Mouse (Mus musculus) embryonic facial prominence, embryonic 12.5 days (tissue): ENCODE measurements around the gene Erp29. TPM values are rescaled to one million over a fixed set of nuclear protein-coding genes. Genes with fewer than 3 reads are reported as not detected.
"Not testable (repeated sequence)": the region's sequence is repeated elsewhere in the genome, so short reads cannot be mapped to it uniquely, and the experiment has no call there.

Experiments used
- ATAC-seq: fragments of 200-750 bp; cut with Nextera tagmentation; 2 replicates; pipeline ENCODE4 v1.8.0; 2017; ENCODE audit not compliant: insufficient number of reproducible peaks, insufficient read depth, low FRiP score, low TSS enrichment
- H3K27ac ChIP-seq: fragments of 300-500 bp; sonication (generic); 2 replicates; pipeline ENCODE4 v1.5.1; 2016; ENCODE audit warnings: mild to moderate bottlenecking
- H3K27me3 ChIP-seq: fragments of 300-500 bp; sonication (generic); 2 replicates; pipeline ENCODE4 v1.6.1; 2016; ENCODE audit warnings: mild to moderate bottlenecking, moderate library complexity
- H3K36me3 ChIP-seq: fragments of 300-500 bp; sonication (generic); 2 replicates; pipeline ENCODE4 v1.6.1; 2016; ENCODE audit warnings: mild to moderate bottlenecking
- H3K4me1 ChIP-seq: fragments of 300-500 bp; sonication (generic); 2 replicates; pipeline ENCODE4 v1.6.1; 2016
- H3K4me2 ChIP-seq: fragments of 300-500 bp; sonication (generic); replicated peaks from 2 replicates; pipeline ENCODE4 v1.6.1; 2016; ENCODE audit warnings: mild to moderate bottlenecking, moderate library complexity
- H3K4me3 ChIP-seq: fragments of 300-500 bp; sonication (generic); 2 replicates; pipeline ENCODE4 v1.5.1; 2016; ENCODE audit warnings: mild to moderate bottlenecking
- H3K9ac ChIP-seq: fragments of 300-500 bp; sonication (generic); 2 replicates; pipeline ENCODE4 v1.6.1; 2016; ENCODE audit warnings: mild to moderate bottlenecking, moderate library complexity
- H3K9me3 ChIP-seq: fragments of 300-500 bp; sonication (generic); 2 replicates; pipeline ENCODE4 v1.6.1; 2016; ENCODE audit warnings: mild to moderate bottlenecking, moderate library complexity
- WGBS: fragments of 180-500 bp; shearing (Covaris S2); methylation state at CpG from one replicate; pipeline ENCODE4 v1.1.7; 2016; 5-methylcytosine and 5-hydroxymethylcytosine counted together
- polyA plus RNA-seq: library from polyadenylated mRNA; unstranded; fragments of >200 nt; fragmentation: Nextera tagmentation; extraction: Ambion mirVana; gene quantifications from 2 replicates; pipeline ENCODE4 v1.2.1, GENCODE M21; 2016

Gene Erp29
- polyA plus RNA-seq: 135 and 137 TPM in 2 replicates

DNA sequence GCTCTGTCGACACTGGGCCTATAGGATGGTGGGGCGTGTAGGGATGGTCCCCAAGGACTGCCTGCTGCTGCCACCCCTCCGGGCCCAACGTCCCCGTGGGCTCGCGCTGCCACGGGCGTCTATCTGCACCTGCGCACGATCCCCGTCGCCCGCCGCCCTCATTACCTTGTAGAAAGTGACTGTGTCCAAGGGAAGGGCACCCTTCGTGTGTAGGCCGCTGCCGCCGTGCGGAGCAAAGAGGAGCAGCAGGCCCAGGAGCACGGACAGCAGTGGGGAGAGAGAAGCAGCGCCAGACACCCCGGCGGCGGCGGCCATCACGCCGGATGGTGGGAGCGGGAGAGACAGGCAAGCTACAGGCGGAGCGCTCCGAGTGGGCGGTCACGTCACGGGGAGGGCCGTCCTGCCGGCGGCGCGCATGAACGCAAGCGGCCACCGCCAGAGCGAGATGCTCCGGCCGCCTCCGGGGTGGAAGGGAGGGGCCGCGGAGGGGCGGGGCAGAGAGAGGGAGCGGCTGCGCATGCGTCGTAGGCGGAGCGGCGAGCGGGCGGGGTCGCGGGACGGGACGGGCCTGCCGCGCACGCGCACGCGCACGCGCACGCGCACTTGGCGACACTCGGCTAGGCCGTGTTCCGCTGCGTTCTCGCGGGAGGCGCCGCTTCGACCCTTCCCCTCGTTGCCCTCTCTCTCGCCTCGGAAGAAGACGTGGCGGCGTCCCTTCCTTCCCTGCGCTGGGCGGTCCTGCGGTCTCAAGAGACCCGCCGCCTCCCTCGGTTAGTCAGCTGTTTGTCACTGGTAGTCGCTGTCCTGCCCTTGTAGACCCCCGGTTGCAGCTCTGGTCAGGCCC, at the start of gene Erp29:
Gene Erp29 (minus strand): TSS at position 481 of the 844 bp plus-strand sequence.
- Histone ChIP-seq H3K27me3 (no peaks in the 10 kb centered on the region), H3K4me2 (peak within 1 kb of the TSS; percentile 85), H3K27ac (peak within 1 kb of the TSS; percentile 94), H3K9ac (peak within 1 kb of the TSS; percentile 94), H3K4me3 (peak within 1 kb of the TSS; percentile 91), H3K9me3 (no peaks in the 10 kb centered on the region), H3K36me3 (peaks cover 20% of the 10 kb centered on the region), H3K4me1 (peaks cover 23% of the 10 kb centered on the region)
- peak; percentile 86 for ATAC-seq
- WGBS: under 1% methylated on average over 89 of the region's 97 CpGs

DNA sequence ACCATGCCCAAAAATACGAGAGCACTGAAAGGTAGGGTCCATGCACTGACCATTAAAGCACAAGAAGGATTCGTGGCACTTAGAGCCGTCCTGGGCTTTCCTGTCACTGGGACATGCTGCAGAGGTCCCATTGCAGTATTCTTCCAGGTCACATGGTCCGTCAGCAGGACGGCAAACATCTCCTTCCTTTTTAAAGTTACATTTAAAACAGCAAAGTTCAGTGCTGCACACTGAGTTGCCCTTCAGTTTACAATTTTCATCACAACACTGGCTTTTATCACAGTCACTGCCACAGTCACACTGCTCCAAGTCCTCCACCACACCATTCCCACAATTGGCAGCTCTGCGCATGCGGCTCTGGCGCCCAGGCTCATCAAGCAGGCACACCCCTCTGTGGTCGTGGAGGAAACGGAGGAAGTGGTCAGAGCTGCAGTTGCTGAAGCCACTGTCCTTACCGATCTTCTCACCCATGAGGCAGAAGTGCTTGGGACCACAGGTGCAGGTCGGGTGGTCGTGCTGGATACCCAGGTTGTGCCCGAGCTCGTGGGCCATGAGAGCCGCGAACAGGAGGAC, 49.2 kb upstream of the Erp29 start:
- not testable (repeated sequence) for H3K27ac ChIP-seq, H3K9ac ChIP-seq, H3K4me2 ChIP-seq, H3K4me3 ChIP-seq, H3K4me1 ChIP-seq, ATAC-seq, H3K36me3 ChIP-seq, H3K27me3 ChIP-seq, H3K9me3 ChIP-seq
- 75% methylated on average over 11 of the region's 17 CpGs for WGBS

DNA sequence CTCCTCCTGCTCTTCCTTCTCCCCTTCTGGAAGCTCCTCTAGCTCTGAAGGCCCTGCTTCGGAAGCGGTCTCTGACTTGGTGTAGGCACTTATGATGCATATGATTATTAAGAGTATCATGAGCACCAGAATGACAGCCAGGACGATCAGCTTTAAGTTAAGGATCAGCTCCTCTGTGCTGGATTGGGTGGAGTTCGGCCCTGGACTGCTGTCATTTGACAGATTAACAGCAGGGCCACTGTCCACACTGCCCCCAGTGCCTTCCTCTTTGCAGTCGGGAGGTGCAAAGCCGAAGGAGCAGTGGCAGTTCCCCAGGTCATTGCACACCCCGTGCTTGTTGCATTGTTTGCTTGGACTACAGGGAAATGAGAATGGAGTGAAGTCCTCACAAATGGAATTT, 48.4 kb upstream of the Erp29 start:
- WGBS: 72% methylated on average over 7 of the region's 7 CpGs
- Histone ChIP-seq H3K4me3 (no peak overlapping the region), H3K4me1 (no peaks in the 10 kb centered on the region), H3K9ac (no peak overlapping the region), H3K27me3 (no peaks in the 10 kb centered on the region), H3K36me3 (no peaks in the 10 kb centered on the region), H3K4me2 (no peak overlapping the region), H3K9me3 (no peaks in the 10 kb centered on the region), H3K27ac (no peak overlapping the region)
- no peak for ATAC-seq

DNA sequence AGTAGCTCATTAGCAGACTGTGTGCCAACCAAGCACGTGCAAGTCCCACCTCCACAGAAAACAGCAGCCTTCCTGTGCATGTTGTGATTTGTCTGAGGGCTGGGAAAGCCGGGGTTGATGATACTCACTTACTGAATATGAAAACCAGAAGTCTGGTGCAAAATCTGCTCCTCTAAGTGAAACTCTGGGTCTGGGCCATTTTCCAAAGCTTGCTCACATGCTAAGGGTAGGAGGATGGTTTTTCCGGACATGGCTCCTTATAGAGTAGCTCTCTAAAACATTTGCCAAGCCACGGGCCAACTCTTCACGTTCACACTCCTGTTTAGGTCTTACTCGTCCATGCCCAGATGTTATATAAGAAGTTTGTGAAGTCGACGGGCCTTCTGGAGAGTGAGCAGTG, 41.0 kb upstream of the Erp29 start:
- Histone ChIP-seq H3K9me3 (no peaks in the 10 kb centered on the region), H3K4me3 (no peak overlapping the region), H3K27ac (no peak overlapping the region), H3K4me2 (no peak overlapping the region), H3K9ac (no peak overlapping the region), H3K4me1 (no peaks in the 10 kb centered on the region), H3K36me3 (no peaks in the 10 kb centered on the region), H3K27me3 (no peaks in the 10 kb centered on the region)
- WGBS: 59% methylated on average over 8 of the region's 8 CpGs
- ATAC-seq: no peak

DNA sequence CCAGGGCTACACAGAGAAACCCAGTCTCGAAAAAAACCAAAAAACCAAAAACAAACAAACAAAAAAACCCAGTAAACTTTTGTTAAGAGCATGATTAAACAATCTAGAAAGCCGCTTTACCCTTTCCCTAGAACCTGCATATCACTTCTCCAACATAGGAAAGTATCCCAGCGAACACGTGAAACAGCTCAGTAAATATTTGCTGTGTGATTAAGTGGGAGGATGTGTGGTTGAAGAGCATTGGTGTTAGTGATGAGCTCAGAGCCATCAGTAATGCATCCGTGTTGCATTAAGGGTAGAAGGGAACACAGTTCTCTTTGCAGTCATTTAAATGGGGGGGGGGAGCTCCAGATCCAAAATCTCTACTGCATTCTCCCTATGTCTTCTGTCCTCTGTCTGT, 32.5 kb upstream of the Erp29 start:
- H3K4me2 ChIP-seq: no peak overlapping the region
- H3K27me3 ChIP-seq: no peaks in the 10 kb centered on the region
- H3K9me3 ChIP-seq: no peaks in the 10 kb centered on the region
- H3K36me3 ChIP-seq: no peaks in the 10 kb centered on the region
- no peak overlapping the region for H3K4me3 ChIP-seq
- 82% methylated on average over 5 of the region's 5 CpGs for WGBS
- H3K4me1 ChIP-seq: no peaks in the 10 kb centered on the region
- H3K27ac ChIP-seq: no peak overlapping the region
- no peak for ATAC-seq
- H3K9ac ChIP-seq: no peak overlapping the region

DNA sequence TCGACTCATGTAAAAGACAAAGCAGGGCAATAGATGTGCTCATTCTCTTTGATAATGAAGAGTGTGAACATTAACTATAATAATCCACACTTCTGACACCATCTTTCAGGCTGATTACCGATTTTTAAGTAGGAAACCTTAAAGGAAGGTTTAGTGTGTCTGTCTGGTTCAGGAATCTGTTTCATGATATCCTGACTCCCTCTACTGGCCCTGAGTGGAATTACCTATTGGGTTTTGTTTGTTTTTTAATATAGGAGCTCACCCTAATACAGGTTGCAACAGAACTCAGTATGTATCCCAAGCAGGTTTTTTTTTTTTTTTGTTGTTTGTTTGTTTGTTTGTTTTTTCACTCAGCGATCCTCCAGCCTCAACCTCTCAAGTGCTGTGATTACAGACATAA, 25.4 kb upstream of the Erp29 start:
- Histone ChIP-seq H3K27ac (no peak overlapping the region), H3K27me3 (no peaks in the 10 kb centered on the region), H3K4me1 (no peaks in the 10 kb centered on the region), H3K4me2 (no peak overlapping the region), H3K4me3 (no peak overlapping the region), H3K9me3 (no peaks in the 10 kb centered on the region), H3K9ac (no peak overlapping the region), H3K36me3 (no peaks in the 10 kb centered on the region)
- no peak for ATAC-seq
- WGBS: 34% methylated on average over 3 of the region's 3 CpGs

DNA sequence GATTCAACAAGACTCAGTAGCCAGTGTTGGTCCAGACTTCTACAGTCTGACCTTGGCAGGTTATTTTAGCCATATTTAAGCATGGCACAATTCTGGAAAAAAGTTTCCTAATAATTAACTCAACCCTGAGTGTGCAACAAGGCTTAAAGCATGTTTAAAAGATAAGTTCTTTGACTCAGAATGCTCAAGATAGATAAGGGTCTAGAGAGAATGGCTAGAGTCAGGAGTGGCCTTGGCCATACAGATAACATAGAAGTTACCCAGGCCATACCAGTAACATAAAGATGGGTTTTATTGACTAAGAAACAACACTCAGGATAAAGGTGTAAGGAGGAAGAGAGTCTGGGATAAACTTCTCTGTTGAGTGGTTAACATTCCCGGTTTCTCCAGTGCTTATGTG, 23.7 kb upstream of the Erp29 start:
- Histone ChIP-seq H3K9ac (no peak overlapping the region), H3K27me3 (no peaks in the 10 kb centered on the region), H3K27ac (no peak overlapping the region), H3K36me3 (no peaks in the 10 kb centered on the region), H3K4me2 (no peak overlapping the region), H3K9me3 (no peaks in the 10 kb centered on the region), H3K4me1 (no peaks in the 10 kb centered on the region), H3K4me3 (no peak overlapping the region)
- WGBS: 78% methylated on average over 1 of the region's 1 CpGs
- no peak for ATAC-seq

DNA sequence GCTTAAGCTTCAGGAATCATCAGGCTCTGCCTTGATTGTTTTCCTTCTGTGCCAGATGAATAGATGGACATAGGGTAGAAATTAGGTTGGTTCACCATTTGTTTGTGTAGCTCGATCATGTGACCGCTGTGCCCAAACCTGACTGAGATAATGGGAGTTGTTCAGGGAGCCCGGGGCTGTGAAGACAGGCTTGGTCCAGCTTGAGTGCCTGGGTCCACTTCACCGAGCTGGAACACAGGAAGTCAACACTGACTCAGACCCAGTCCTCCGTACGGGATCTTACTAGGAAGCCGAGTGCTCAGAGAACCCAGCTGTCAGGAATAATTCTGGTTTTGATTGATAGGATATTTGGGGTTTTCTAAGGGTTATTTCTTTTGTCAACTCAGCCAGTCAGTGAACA, 22.3 kb upstream of the Erp29 start:
- 68% methylated on average over 7 of the region's 7 CpGs for WGBS
- H3K9ac ChIP-seq: no peak overlapping the region
- ATAC-seq: no peak

DNA sequence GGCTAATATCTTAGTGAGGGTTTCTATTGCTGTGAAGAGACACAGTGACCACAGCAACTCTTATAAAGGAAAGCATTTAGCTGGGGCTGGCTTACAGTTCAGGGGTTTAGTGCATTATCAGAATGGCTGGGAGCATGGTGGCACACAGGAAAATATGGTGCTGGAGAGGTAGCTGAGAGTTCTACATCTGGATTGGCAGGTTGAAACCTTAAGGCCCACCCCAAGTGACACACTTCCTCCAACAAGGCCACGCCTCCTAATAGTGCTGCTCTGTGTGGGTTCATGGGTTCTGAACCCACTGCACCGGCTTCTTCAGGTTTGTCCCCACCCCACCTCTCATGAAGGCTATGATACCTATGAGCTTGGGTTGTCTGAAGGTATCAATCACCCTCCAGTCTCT, 20.1 kb upstream of the Erp29 start:
- no peak overlapping the region for H3K27ac ChIP-seq
- no peak for ATAC-seq
- H3K9me3 ChIP-seq: no peaks in the 10 kb centered on the region
- H3K4me1 ChIP-seq: no peaks in the 10 kb centered on the region
- no peaks in the 10 kb centered on the region for H3K27me3 ChIP-seq
- 78% methylated on average over 2 of the region's 2 CpGs for WGBS
- no peak overlapping the region for H3K9ac ChIP-seq
- no peaks in the 10 kb centered on the region for H3K36me3 ChIP-seq
- H3K4me3 ChIP-seq: no peak overlapping the region
- H3K4me2 ChIP-seq: no peak overlapping the region

More for the DNA sequence above, 22.3 kb upstream of the Erp29 start:
- H3K27ac ChIP-seq: no peak overlapping the region
- no peaks in the 10 kb centered on the region for H3K9me3 ChIP-seq
- H3K27me3 ChIP-seq: no peaks in the 10 kb centered on the region
- no peak overlapping the region for H3K4me3 ChIP-seq
- H3K4me1 ChIP-seq: no peaks in the 10 kb centered on the region
- no peaks in the 10 kb centered on the region for H3K36me3 ChIP-seq
- no peak overlapping the region for H3K4me2 ChIP-seq

DNA sequence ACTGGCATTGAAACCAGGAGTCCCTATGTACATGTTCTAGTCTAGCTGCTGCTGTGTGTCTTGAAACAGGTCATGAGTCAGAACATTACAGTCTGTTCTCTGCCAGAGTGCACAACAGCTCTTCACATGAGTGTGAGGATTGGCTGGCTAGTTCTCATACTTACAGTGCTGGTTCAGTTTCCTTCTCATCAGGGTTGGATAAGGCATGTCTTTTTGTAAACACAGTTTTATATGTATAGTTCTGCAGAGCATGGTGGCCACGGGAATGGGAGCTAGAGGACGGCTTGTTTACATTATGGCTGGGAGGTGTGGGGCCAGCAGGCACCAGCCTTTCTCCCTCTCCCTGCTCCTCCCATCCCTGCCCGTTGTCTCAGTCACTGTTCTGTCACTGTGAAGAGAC, 17.3 kb upstream of the Erp29 start:
- no peak overlapping the region for H3K27ac ChIP-seq
- H3K27me3 ChIP-seq: no peaks in the 10 kb centered on the region
- H3K36me3 ChIP-seq: no peaks in the 10 kb centered on the region
- no peak overlapping the region for H3K4me2 ChIP-seq
- no peak overlapping the region for H3K4me3 ChIP-seq
- no peak overlapping the region for H3K9ac ChIP-seq
- H3K9me3 ChIP-seq: no peaks in the 10 kb centered on the region
- WGBS: 30% methylated on average over 3 of the region's 3 CpGs
- no peak for ATAC-seq
- no peaks in the 10 kb centered on the region for H3K4me1 ChIP-seq

DNA sequence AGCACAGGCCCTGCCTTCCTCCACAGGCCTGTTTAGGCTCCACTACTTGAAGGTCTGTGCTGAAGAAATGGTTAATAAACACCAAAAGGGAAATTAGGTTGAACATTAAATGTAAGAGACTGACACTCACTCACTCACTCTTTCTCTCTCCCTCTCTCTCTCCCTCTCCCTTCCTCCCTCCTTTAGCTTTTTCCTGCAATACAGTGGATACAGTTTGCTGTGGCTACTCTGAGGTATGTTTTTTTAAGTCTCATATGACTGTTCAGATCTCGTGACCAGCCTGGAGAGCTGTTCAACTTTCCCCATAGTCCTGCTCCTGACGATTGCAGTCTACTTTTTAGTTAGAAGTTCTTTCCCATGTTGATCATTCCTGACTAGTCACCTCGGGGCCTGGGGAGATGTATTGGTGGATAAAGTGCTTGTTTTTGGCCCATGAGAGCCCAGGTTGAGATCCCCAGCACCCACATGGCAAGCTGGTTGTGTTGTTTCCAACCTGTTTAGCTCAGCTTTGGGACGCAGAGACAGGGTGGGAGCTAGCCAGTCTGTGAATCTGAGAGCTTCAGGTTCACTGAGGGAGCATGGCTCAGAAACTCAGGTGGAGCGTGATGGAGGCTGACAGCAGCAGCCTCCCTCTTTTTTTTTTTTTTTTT, 11.4 kb upstream of the Erp29 start:
- H3K36me3 ChIP-seq: no peaks in the 10 kb centered on the region
- H3K9me3 ChIP-seq: no peaks in the 10 kb centered on the region
- H3K27me3 ChIP-seq: no peaks in the 10 kb centered on the region
- H3K4me2 ChIP-seq: no peak overlapping the region
- WGBS: 57% methylated on average over 5 of the region's 5 CpGs
- no peak overlapping the region for H3K27ac ChIP-seq
- H3K9ac ChIP-seq: no peak overlapping the region
- no peak overlapping the region for H3K4me3 ChIP-seq
- H3K4me1 ChIP-seq: no peaks in the 10 kb centered on the region
- no peak for ATAC-seq

DNA sequence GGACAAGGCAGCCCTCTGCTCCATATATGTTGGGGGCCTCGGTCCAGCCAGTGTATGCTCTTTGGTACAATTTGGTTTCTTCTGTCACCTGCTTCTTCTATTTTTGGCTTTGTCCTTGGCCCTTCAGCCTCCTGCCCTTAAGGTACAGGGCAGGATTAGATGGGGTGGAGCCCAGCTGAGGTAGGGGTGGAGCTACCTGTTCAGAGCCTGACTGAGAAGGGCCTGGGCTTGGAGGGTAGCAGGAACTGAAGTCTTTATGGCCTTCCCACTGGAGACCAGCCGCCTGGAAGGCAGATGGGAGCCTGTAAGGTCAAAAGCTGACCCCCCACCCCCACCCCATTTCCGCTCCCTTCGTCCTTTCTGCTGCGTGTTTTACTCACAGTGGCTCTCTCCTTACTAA, 10.7 kb upstream of the Erp29 start:
- Histone ChIP-seq H3K4me1 (no peaks in the 10 kb centered on the region), H3K27ac (no peak overlapping the region), H3K4me3 (no peak overlapping the region), H3K27me3 (no peaks in the 10 kb centered on the region), H3K36me3 (no peaks in the 10 kb centered on the region), H3K4me2 (no peak overlapping the region), H3K9me3 (no peaks in the 10 kb centered on the region), H3K9ac (no peak overlapping the region)
- ATAC-seq: no peak
- WGBS: 49% methylated on average over 5 of the region's 5 CpGs
